Mouse (Mus musculus): ENCODE measurements around the gene Srpk1. TPM values are rescaled to one million over a fixed set of nuclear protein-coding genes. Genes with fewer than 3 reads are reported as not detected.
"Not testable (repeated sequence)": the region's sequence is repeated elsewhere in the genome, so short reads cannot be mapped to it uniquely, and the experiment has no call there.

Srpk1 gene
- polyA plus RNA-seq, 1 experiment from 2014 or later = 125 TPM

- H3K36me3 ChIP-seq (ENCODE audit: control insufficient read depth, insufficient read depth, low read length); H3K4me3 ChIP-seq (replicated peaks; ENCODE audit: low read depth, low read length); H3K4me2 ChIP-seq (ENCODE audit: low read length); DNase-seq; H3K4me1 ChIP-seq (ENCODE audit: control insufficient read depth, insufficient read depth, low read length); H3K9me3 ChIP-seq (ENCODE audit: control insufficient read depth, low read length); H3K27me3 ChIP-seq (ENCODE audit: control insufficient read depth, insufficient read depth, low read length); ATAC-seq (ENCODE audit: low FRiP score, low TSS enrichment); H3K27ac ChIP-seq (replicated peaks; ENCODE audit: low read depth, low read length); H3K9ac ChIP-seq (replicated peaks; ENCODE audit: low read length): not testable (repeated sequence)
- 91% methylated on average over 4 of the region's 4 CpGs for WGBS
Observed at GRCm38 (mm10) chr17:28554021-28554420, 68.5 kb downstream of the Srpk1 start.

- Histone ChIP-seq H3K27me3 (ENCODE audit: control insufficient read depth, insufficient read depth, low read length) (no peaks in the 10 kb centered on the region), H3K4me2 (ENCODE audit: low read length) (no peak overlapping the region), H3K9ac (replicated peaks; ENCODE audit: low read length) (no peak overlapping the region), H3K4me3 (replicated peaks; ENCODE audit: low read depth, low read length) (no peak overlapping the region), H3K27ac (replicated peaks; ENCODE audit: low read depth, low read length) (no peak overlapping the region), H3K9me3 (ENCODE audit: control insufficient read depth, low read length) (no peaks in the 10 kb centered on the region), H3K36me3 (ENCODE audit: control insufficient read depth, insufficient read depth, low read length) (no peaks in the 10 kb centered on the region), H3K4me1 (ENCODE audit: control insufficient read depth, insufficient read depth, low read length) (0 out of 2 replicates have a peak, but pooled peaks cover 3% of the 10 kb centered on the region)
- ATAC-seq (ENCODE audit: low FRiP score, low TSS enrichment) (no peak), DNase-seq (peak; percentile 75)
- 5% methylated on average over 14 of the region's 14 CpGs for WGBS
Observed at GRCm38 (mm10) chr17:28553040-28553793, 69.3 kb downstream of the Srpk1 start.

- DNase-seq (no peak), ATAC-seq (ENCODE audit: low FRiP score, low TSS enrichment) (no peak)
- 73% methylated on average over 14 of the region's 14 CpGs for WGBS
- Histone ChIP-seq H3K4me3 (replicated peaks; ENCODE audit: low read depth, low read length) (no peak within 1 kb of the TSS), H3K9ac (replicated peaks; ENCODE audit: low read length) (no peak within 1 kb of the TSS), H3K27me3 (ENCODE audit: control insufficient read depth, insufficient read depth, low read length) (no peaks in the 10 kb centered on the region), H3K4me2 (ENCODE audit: low read length) (no peak within 1 kb of the TSS), H3K27ac (replicated peaks; ENCODE audit: low read depth, low read length) (no peak within 1 kb of the TSS), H3K9me3 (ENCODE audit: control insufficient read depth, low read length) (no peaks in the 10 kb centered on the region), H3K36me3 (ENCODE audit: control insufficient read depth, insufficient read depth, low read length) (no peaks in the 10 kb centered on the region), H3K4me1 (ENCODE audit: control insufficient read depth, insufficient read depth, low read length) (no peaks in the 10 kb centered on the region)
Observed at GRCm38 (mm10) chr17:28549111-28549510, 73.4 kb downstream of the Srpk1 start, which contains the start of gene Clpsl2. Gene Clpsl2 (plus strand): TSS chr17:28549411.

- DNase-seq = no peak
- no peak overlapping the region for H3K4me2 ChIP-seq (ENCODE audit: low read length)
- H3K4me1 ChIP-seq (ENCODE audit: control insufficient read depth, insufficient read depth, low read length) = no peaks in the 10 kb centered on the region
- no peaks in the 10 kb centered on the region; the same call in 1 of the 2 replicates for H3K9me3 ChIP-seq (ENCODE audit: control insufficient read depth, low read length)
- no peak overlapping the region for H3K9ac ChIP-seq (replicated peaks; ENCODE audit: low read length)
- no peaks in the 10 kb centered on the region for H3K36me3 ChIP-seq (ENCODE audit: control insufficient read depth, insufficient read depth, low read length)
- H3K27ac ChIP-seq (replicated peaks; ENCODE audit: low read depth, low read length) = no peak overlapping the region
- H3K27me3 ChIP-seq (ENCODE audit: control insufficient read depth, insufficient read depth, low read length) = no peaks in the 10 kb centered on the region
- no peak overlapping the region for H3K4me3 ChIP-seq (replicated peaks; ENCODE audit: low read depth, low read length)
- WGBS = 76% methylated on average over 11 of the region's 11 CpGs
- ATAC-seq (ENCODE audit: low FRiP score, low TSS enrichment) = no peak
Observed at GRCm38 (mm10) chr17:28548550-28548949, 74.0 kb downstream of the Srpk1 start.

GRCm38 (mm10) chr17:28546925-28547324 is 75.6 kb downstream of the Srpk1 start:
- WGBS = 96% methylated on average over 1 of the region's 1 CpGs
- H3K4me3 ChIP-seq (replicated peaks; ENCODE audit: low read depth, low read length) = no peak overlapping the region
- no peaks in the 10 kb centered on the region; the same call in 1 of the 2 replicates for H3K9me3 ChIP-seq (ENCODE audit: control insufficient read depth, low read length)
- no peak overlapping the region for H3K27ac ChIP-seq (replicated peaks; ENCODE audit: low read depth, low read length)
- H3K9ac ChIP-seq (replicated peaks; ENCODE audit: low read length) = no peak overlapping the region
- DNase-seq (no peak), ATAC-seq (ENCODE audit: low FRiP score, low TSS enrichment) (no peak)
- no peak overlapping the region for H3K4me2 ChIP-seq (ENCODE audit: low read length)
- H3K4me1 ChIP-seq (ENCODE audit: control insufficient read depth, insufficient read depth, low read length) = no peaks in the 10 kb centered on the region
- H3K36me3 ChIP-seq (ENCODE audit: control insufficient read depth, insufficient read depth, low read length) = no peaks in the 10 kb centered on the region
- H3K27me3 ChIP-seq (ENCODE audit: control insufficient read depth, insufficient read depth, low read length) = no peaks in the 10 kb centered on the region

GRCm38 (mm10) chr17:28537881-28538280 is 84.6 kb downstream of the Srpk1 start:
- H3K27ac ChIP-seq (replicated peaks; ENCODE audit: low read depth, low read length) = no peak overlapping the region
- H3K9me3 ChIP-seq (ENCODE audit: control insufficient read depth, low read length) = peaks cover 7% of the 10 kb centered on the region; the same call in 1 of the 2 replicates
- H3K4me1 ChIP-seq (ENCODE audit: control insufficient read depth, insufficient read depth, low read length) = no peaks in the 10 kb centered on the region
- DNase-seq = no peak
- H3K4me3 ChIP-seq (replicated peaks; ENCODE audit: low read depth, low read length) = no peak overlapping the region
- no peak for ATAC-seq (ENCODE audit: low FRiP score, low TSS enrichment)
- H3K9ac ChIP-seq (replicated peaks; ENCODE audit: low read length) = no peak overlapping the region
- WGBS = 47% methylated on average over 12 of the region's 12 CpGs
- H3K4me2 ChIP-seq (ENCODE audit: low read length) = no peak overlapping the region
- H3K36me3 ChIP-seq (ENCODE audit: control insufficient read depth, insufficient read depth, low read length) = no peaks in the 10 kb centered on the region
- no peaks in the 10 kb centered on the region for H3K27me3 ChIP-seq (ENCODE audit: control insufficient read depth, insufficient read depth, low read length)

Small RNA genes lying within 50 kb of the gene (microRNA-seq; reads per million reads assigned to microRNA genes)
- not detected for gene Mir6969

Other genes with a start within 250 kb of the Srpk1 start
- 11.6 and 22.2 TPM in 2 replicates for gene Fkbp5, start 105.2 kb downstream of the Srpk1 start, polyA plus RNA-seq (2014; fragmentation: Nextera tagmentation; extraction: Ambion mirVana)
- gene Armc12, start 91.9 kb downstream of the Srpk1 start, polyA plus RNA-seq (2014; fragmentation: Nextera tagmentation; extraction: Ambion mirVana) = not detected in 2 replicates
- gene Clpsl2, start 73.3 kb downstream of the Srpk1 start, polyA plus RNA-seq (2014; fragmentation: Nextera tagmentation; extraction: Ambion mirVana) = not detected in 2 replicates
- not detected in 2 replicates for gene Clps, start 61.9 kb downstream of the Srpk1 start, polyA plus RNA-seq (2014; fragmentation: Nextera tagmentation; extraction: Ambion mirVana)
- 7.1 and 11.0 TPM in 2 replicates for gene Lhfpl5, start 47.1 kb downstream of the Srpk1 start, polyA plus RNA-seq (2014; fragmentation: Nextera tagmentation; extraction: Ambion mirVana)
- 1.4 and 1.8 TPM in 2 replicates for gene Slc26a8, start 67.5 kb upstream of the Srpk1 start, polyA plus RNA-seq (2014; fragmentation: Nextera tagmentation; extraction: Ambion mirVana)
- 26.8 and 32.7 TPM in 2 replicates for gene Mapk14, start 68.6 kb upstream of the Srpk1 start, polyA plus RNA-seq (2014; fragmentation: Nextera tagmentation; extraction: Ambion mirVana)
- gene AC170998.1, start 103.4 kb upstream of the Srpk1 start, polyA plus RNA-seq (2014; fragmentation: Nextera tagmentation; extraction: Ambion mirVana) = 2.1 TPM in 2 replicates
- gene Mapk13, start 146.6 kb upstream of the Srpk1 start, polyA plus RNA-seq (2014; fragmentation: Nextera tagmentation; extraction: Ambion mirVana) = 0.19 and 0.61 TPM in 2 replicates
- gene Brpf3, start 178.4 kb upstream of the Srpk1 start, polyA plus RNA-seq (2014; fragmentation: Nextera tagmentation; extraction: Ambion mirVana) = 4.7 and 8.2 TPM in 2 replicates
- 0.04 TPM in 1 of 2 replicates, not detected in the other for gene Pnpla1, start 235.7 kb upstream of the Srpk1 start, polyA plus RNA-seq (2014; fragmentation: Nextera tagmentation; extraction: Ambion mirVana)